Mouse (Mus musculus): Measurements from ENCODE around the gene Rras2. TPM values are rescaled to one million over a fixed set of nuclear protein-coding genes. Genes with fewer than 3 reads are reported as not detected.

Rras2 gene
- polyA plus RNA-seq, 1 experiment from 2014 or later = 8.1 TPM

GRCm38 (mm10) chr7:114090231-114090630 lies 27.4 kb downstream of the Rras2 start:
- TF ChIP-seq CTCF (IDR thresholded peaks at IDR 0.05; ENCODE audit: low read depth) = no peak
- no peak for TF ChIP-seq EP300 (IDR thresholded peaks at IDR 0.05; ENCODE audit: low read depth)
- Histone ChIP-seq H3K27me3 (ENCODE audit: insufficient read depth, low read length) (no peaks in the 10 kb centered on the region), H3K9ac (replicated peaks) (no peak overlapping the region), H3K4me2 (ENCODE audit: low read depth, low read length) (no peak overlapping the region), H3K4me3 (ENCODE audit: low read depth, low read length) (no peak overlapping the region), H3K9me3 (ENCODE audit: low read length) (no peaks in the 10 kb centered on the region), H3K27ac (ENCODE audit: low read depth) (no peak overlapping the region), H3K36me3 (replicated peaks; ENCODE audit: insufficient read depth, low read length) (no peaks in the 10 kb centered on the region), H3K4me1 (ENCODE audit: insufficient read depth) (peaks cover 10% of the 10 kb centered on the region)
- ATAC-seq = no peak
- 72% methylated on average over 3 of the region's 3 CpGs for WGBS (ENCODE audit: insufficient replicate concordance)
- no peak for DNase-seq

- ATAC-seq (no peak), DNase-seq (no peak)
- Histone ChIP-seq H3K4me2 (ENCODE audit: low read depth, low read length) (no peak overlapping the region), H3K27me3 (ENCODE audit: insufficient read depth, low read length) (no peaks in the 10 kb centered on the region), H3K9me3 (ENCODE audit: low read length) (no peaks in the 10 kb centered on the region), H3K36me3 (replicated peaks; ENCODE audit: insufficient read depth, low read length) (no peaks in the 10 kb centered on the region), H3K9ac (replicated peaks) (no peak overlapping the region), H3K4me1 (ENCODE audit: insufficient read depth) (peaks cover 12% of the 10 kb centered on the region), H3K4me3 (ENCODE audit: low read depth, low read length) (no peak overlapping the region), H3K27ac (ENCODE audit: low read depth) (no peak overlapping the region)
- WGBS (ENCODE audit: insufficient replicate concordance) = 47% methylated on average over 5 of the region's 5 CpGs
- TF ChIP-seq CTCF (IDR thresholded peaks at IDR 0.05; ENCODE audit: low read depth) (no peak), EP300 (IDR thresholded peaks at IDR 0.05; ENCODE audit: low read depth) (no peak)
These were observed 28.7 kb downstream of the Rras2 start for GRCm38 (mm10) chr7:114088918-114089317.

- H3K4me1 ChIP-seq (ENCODE audit: insufficient read depth) = peaks cover 12% of the 10 kb centered on the region
- H3K27me3 ChIP-seq (ENCODE audit: insufficient read depth, low read length) = no peaks in the 10 kb centered on the region
- no peak overlapping the region for H3K27ac ChIP-seq (ENCODE audit: low read depth)
- no peaks in the 10 kb centered on the region for H3K9me3 ChIP-seq (ENCODE audit: low read length)
- no peak for ATAC-seq
- DNase-seq = no peak
- TF ChIP-seq EP300 (IDR thresholded peaks at IDR 0.05; ENCODE audit: low read depth) = no peak
- TF ChIP-seq CTCF (IDR thresholded peaks at IDR 0.05; ENCODE audit: low read depth) = no peak
- H3K36me3 ChIP-seq (replicated peaks; ENCODE audit: insufficient read depth, low read length) = no peaks in the 10 kb centered on the region
- no peak overlapping the region for H3K4me3 ChIP-seq (ENCODE audit: low read depth, low read length)
- H3K9ac ChIP-seq (replicated peaks) = no peak overlapping the region
- 33% methylated on average over 11 of the region's 11 CpGs for WGBS (ENCODE audit: insufficient replicate concordance)
- H3K4me2 ChIP-seq (ENCODE audit: low read depth, low read length) = 0 out of 2 replicates have a peak overlapping the region, but pooled peaks have one; percentile 13
These were observed 29.6 kb downstream of the Rras2 start for GRCm38 (mm10) chr7:114087986-114088385.

GRCm38 (mm10) chr7:114087341-114087740 lies 30.2 kb downstream of the Rras2 start:
- no peaks in the 10 kb centered on the region for H3K9me3 ChIP-seq (ENCODE audit: low read length)
- H3K4me1 ChIP-seq (ENCODE audit: insufficient read depth) = peaks cover 12% of the 10 kb centered on the region
- WGBS (ENCODE audit: insufficient replicate concordance) = 56% methylated on average over 6 of the region's 6 CpGs
- TF ChIP-seq EP300 (IDR thresholded peaks at IDR 0.05; ENCODE audit: low read depth) (no peak), CTCF (IDR thresholded peaks at IDR 0.05; ENCODE audit: low read depth) (no peak)
- H3K9ac ChIP-seq (replicated peaks) = no peak overlapping the region
- no peaks in the 10 kb centered on the region for H3K36me3 ChIP-seq (replicated peaks; ENCODE audit: insufficient read depth, low read length)
- H3K27me3 ChIP-seq (ENCODE audit: insufficient read depth, low read length) = no peaks in the 10 kb centered on the region
- no peak for ATAC-seq
- H3K4me2 ChIP-seq (ENCODE audit: low read depth, low read length) = no peak overlapping the region
- H3K27ac ChIP-seq (ENCODE audit: low read depth) = no peak overlapping the region
- H3K4me3 ChIP-seq (ENCODE audit: low read depth, low read length) = no peak overlapping the region
- no peak for DNase-seq

- TF ChIP-seq CTCF (IDR thresholded peaks at IDR 0.05; ENCODE audit: low read depth) = no peak
- TF ChIP-seq EP300 (IDR thresholded peaks at IDR 0.05; ENCODE audit: low read depth) = no peak
These were observed 31.4 kb downstream of the Rras2 start for GRCm38 (mm10) chr7:114086021-114086710.

GRCm38 (mm10) chr7:114083760-114084159 lies 33.8 kb downstream of the Rras2 start:
- Histone ChIP-seq H3K4me1 (ENCODE audit: insufficient read depth) (peaks cover 11% of the 10 kb centered on the region), H3K9me3 (ENCODE audit: low read length) (no peaks in the 10 kb centered on the region), H3K4me3 (ENCODE audit: low read depth, low read length) (no peak overlapping the region), H3K36me3 (replicated peaks; ENCODE audit: insufficient read depth, low read length) (no peaks in the 10 kb centered on the region), H3K27me3 (ENCODE audit: insufficient read depth, low read length) (no peaks in the 10 kb centered on the region), H3K4me2 (ENCODE audit: low read depth, low read length) (no peak overlapping the region), H3K9ac (replicated peaks) (no peak overlapping the region), H3K27ac (ENCODE audit: low read depth) (no peak overlapping the region)
- no peak for TF ChIP-seq EP300 (IDR thresholded peaks at IDR 0.05; ENCODE audit: low read depth)
- TF ChIP-seq CTCF (IDR thresholded peaks at IDR 0.05; ENCODE audit: low read depth) = no peak
- no peak for ATAC-seq
- 64% methylated on average over 3 of the region's 3 CpGs for WGBS (ENCODE audit: insufficient replicate concordance)
- no peak for DNase-seq

More at GRCm38 (mm10) chr7:114086021-114086710, 31.4 kb downstream of the Rras2 start:
- no peak overlapping the region for H3K4me2 ChIP-seq (ENCODE audit: low read depth, low read length)
- H3K36me3 ChIP-seq (replicated peaks; ENCODE audit: insufficient read depth, low read length) = no peaks in the 10 kb centered on the region
- H3K9ac ChIP-seq (replicated peaks) = no peak overlapping the region
- H3K4me1 ChIP-seq (ENCODE audit: insufficient read depth) = peaks cover 8% of the 10 kb centered on the region
- no peaks in the 10 kb centered on the region for H3K27me3 ChIP-seq (ENCODE audit: insufficient read depth, low read length)
- H3K9me3 ChIP-seq (ENCODE audit: low read length) = no peaks in the 10 kb centered on the region
- no peak for ATAC-seq
- DNase-seq = no peak
- H3K27ac ChIP-seq (ENCODE audit: low read depth) = no peak overlapping the region
- WGBS (ENCODE audit: insufficient replicate concordance) = 56% methylated on average over 6 of the region's 6 CpGs
- no peak overlapping the region for H3K4me3 ChIP-seq (ENCODE audit: low read depth, low read length)

All from liver, postnatal 0 days (tissue).